Mouse (Mus musculus): ENCODE measurements around the gene Sun5. TPM values are rescaled to one million over a fixed set of nuclear protein-coding genes. Genes with fewer than 3 reads are reported as not detected.
"Not testable (repeated sequence)": the region's sequence is repeated elsewhere in the genome, so short reads cannot be mapped to it uniquely, and the experiment has no call there.

Gene Sun5
- polyA plus RNA-seq, 1 experiment from 2014 or later, result not detected

GRCm38 (mm10) chr2:153825900-153826299 lies 45.0 kb downstream of the Sun5 start:
- not testable (repeated sequence) for H3K9me3 ChIP-seq (ENCODE audit: low read length); ATAC-seq (ENCODE audit: low FRiP score, low TSS enrichment); H3K9ac ChIP-seq (replicated peaks; ENCODE audit: low read length); H3K4me3 ChIP-seq (ENCODE audit: low read length); H3K27me3 ChIP-seq (ENCODE audit: insufficient read depth, low read length); H3K36me3 ChIP-seq (ENCODE audit: insufficient read depth, low read length); H3K4me1 ChIP-seq (ENCODE audit: insufficient read depth, low read length); H3K27ac ChIP-seq (ENCODE audit: low read length); H3K4me2 ChIP-seq (replicated peaks; ENCODE audit: low read depth, low read length)
- 60% methylated on average over 30 of the region's 32 CpGs for WGBS

- no peak for ATAC-seq (ENCODE audit: low FRiP score, low TSS enrichment)
- H3K9ac ChIP-seq (replicated peaks; ENCODE audit: low read length), result no peak overlapping the region
- 73% methylated on average over 6 of the region's 6 CpGs for WGBS
Observed at GRCm38 (mm10) chr2:153824593-153824992, 46.3 kb downstream of the Sun5 start.

GRCm38 (mm10) chr2:153822005-153822543 lies 48.8 kb downstream of the Sun5 start:
- no peak for ATAC-seq (ENCODE audit: low FRiP score, low TSS enrichment)
- no peaks in the 10 kb centered on the region for H3K4me1 ChIP-seq (ENCODE audit: insufficient read depth, low read length)
- no peak overlapping the region for H3K4me2 ChIP-seq (replicated peaks; ENCODE audit: low read depth, low read length)
- no peaks in the 10 kb centered on the region for H3K27me3 ChIP-seq (ENCODE audit: insufficient read depth, low read length)
- no peak overlapping the region for H3K4me3 ChIP-seq (ENCODE audit: low read length)
- H3K9me3 ChIP-seq (ENCODE audit: low read length), result no peaks in the 10 kb centered on the region
- no peak overlapping the region for H3K27ac ChIP-seq (ENCODE audit: low read length)
- no peak overlapping the region for H3K9ac ChIP-seq (replicated peaks; ENCODE audit: low read length)
- no peaks in the 10 kb centered on the region for H3K36me3 ChIP-seq (ENCODE audit: insufficient read depth, low read length)
- 94% methylated on average over 2 of the region's 2 CpGs for WGBS

More at GRCm38 (mm10) chr2:153824593-153824992, 46.3 kb downstream of the Sun5 start:
- H3K27me3 ChIP-seq (ENCODE audit: insufficient read depth, low read length), result no peaks in the 10 kb centered on the region
- H3K4me1 ChIP-seq (ENCODE audit: insufficient read depth, low read length), result no peaks in the 10 kb centered on the region
- H3K9me3 ChIP-seq (ENCODE audit: low read length), result no peaks in the 10 kb centered on the region
- H3K36me3 ChIP-seq (ENCODE audit: insufficient read depth, low read length), result no peaks in the 10 kb centered on the region
- no peak overlapping the region for H3K27ac ChIP-seq (ENCODE audit: low read length)
- H3K4me2 ChIP-seq (replicated peaks; ENCODE audit: low read depth, low read length), result no peak overlapping the region
- no peak overlapping the region for H3K4me3 ChIP-seq (ENCODE audit: low read length)

- no peak overlapping the region for H3K27ac ChIP-seq (ENCODE audit: low read length)
- no peaks in the 10 kb centered on the region for H3K4me1 ChIP-seq (ENCODE audit: insufficient read depth, low read length)
- H3K9me3 ChIP-seq (ENCODE audit: low read length), result no peaks in the 10 kb centered on the region
- no peak overlapping the region for H3K4me3 ChIP-seq (ENCODE audit: low read length)
- WGBS, result 65% methylated on average over 3 of the region's 3 CpGs
- no peaks in the 10 kb centered on the region for H3K27me3 ChIP-seq (ENCODE audit: insufficient read depth, low read length)
- H3K4me2 ChIP-seq (replicated peaks; ENCODE audit: low read depth, low read length), result no peak overlapping the region
- no peaks in the 10 kb centered on the region for H3K36me3 ChIP-seq (ENCODE audit: insufficient read depth, low read length)
- ATAC-seq (ENCODE audit: low FRiP score, low TSS enrichment), result no peak
- no peak overlapping the region for H3K9ac ChIP-seq (replicated peaks; ENCODE audit: low read length)
Observed at GRCm38 (mm10) chr2:153809921-153810320, 61.0 kb downstream of the Sun5 start.

GRCm38 (mm10) chr2:153808841-153809240 lies 62.0 kb downstream of the Sun5 start:
- Histone ChIP-seq H3K36me3 (ENCODE audit: insufficient read depth, low read length) (no peaks in the 10 kb centered on the region), H3K27ac (ENCODE audit: low read length) (no peak overlapping the region), H3K27me3 (ENCODE audit: insufficient read depth, low read length) (no peaks in the 10 kb centered on the region), H3K4me1 (ENCODE audit: insufficient read depth, low read length) (no peaks in the 10 kb centered on the region), H3K4me2 (replicated peaks; ENCODE audit: low read depth, low read length) (no peak overlapping the region), H3K9ac (replicated peaks; ENCODE audit: low read length) (no peak overlapping the region), H3K4me3 (ENCODE audit: low read length) (no peak overlapping the region), H3K9me3 (ENCODE audit: low read length) (no peaks in the 10 kb centered on the region)
- WGBS, result 70% methylated on average over 6 of the region's 6 CpGs
- no peak for ATAC-seq (ENCODE audit: low FRiP score, low TSS enrichment)

- H3K4me1 ChIP-seq (ENCODE audit: insufficient read depth, low read length), result no peaks in the 10 kb centered on the region
- no peak overlapping the region for H3K4me2 ChIP-seq (replicated peaks; ENCODE audit: low read depth, low read length)
- WGBS, result 81% methylated on average over 8 of the region's 8 CpGs
- ATAC-seq (ENCODE audit: low FRiP score, low TSS enrichment), result no peak
- no peak overlapping the region for H3K4me3 ChIP-seq (ENCODE audit: low read length)
- no peak overlapping the region for H3K27ac ChIP-seq (ENCODE audit: low read length)
- H3K9me3 ChIP-seq (ENCODE audit: low read length), result no peaks in the 10 kb centered on the region
- H3K36me3 ChIP-seq (ENCODE audit: insufficient read depth, low read length), result no peaks in the 10 kb centered on the region
- H3K27me3 ChIP-seq (ENCODE audit: insufficient read depth, low read length), result no peaks in the 10 kb centered on the region
- no peak overlapping the region for H3K9ac ChIP-seq (replicated peaks; ENCODE audit: low read length)
Observed at GRCm38 (mm10) chr2:153808146-153808545, 62.7 kb downstream of the Sun5 start.

- H3K27ac ChIP-seq (ENCODE audit: low read length); H3K4me1 ChIP-seq (ENCODE audit: insufficient read depth, low read length); ATAC-seq (ENCODE audit: low FRiP score, low TSS enrichment); H3K4me2 ChIP-seq (replicated peaks; ENCODE audit: low read depth, low read length); H3K27me3 ChIP-seq (ENCODE audit: insufficient read depth, low read length); H3K9me3 ChIP-seq (ENCODE audit: low read length); H3K9ac ChIP-seq (replicated peaks; ENCODE audit: low read length); H3K36me3 ChIP-seq (ENCODE audit: insufficient read depth, low read length); H3K4me3 ChIP-seq (ENCODE audit: low read length): not testable (repeated sequence)
Observed at GRCm38 (mm10) chr2:153807464-153807863, 63.4 kb downstream of the Sun5 start.

Other genes starting within 250 kb of the Sun5 start
- 84.2 and 87.4 TPM in 2 replicates for gene Commd7, start 238.3 kb downstream of the Sun5 start, polyA plus RNA-seq (2015; fragmentation: Nextera tagmentation; extraction: Ambion mirVana)
- 17.3 and 18.1 TPM in 2 replicates for gene Dnmt3b, start 221.6 kb downstream of the Sun5 start, polyA plus RNA-seq (2015; fragmentation: Nextera tagmentation; extraction: Ambion mirVana)
- gene Dnmt3c, start 174.4 kb downstream of the Sun5 start, polyA plus RNA-seq (2015; fragmentation: Nextera tagmentation; extraction: Ambion mirVana), result not detected in 2 replicates
- 226 and 228 TPM in 2 replicates for gene Mapre1, start 129.8 kb downstream of the Sun5 start, polyA plus RNA-seq (2015; fragmentation: Nextera tagmentation; extraction: Ambion mirVana)
- 0.09 TPM in 1 of 2 replicates, not detected in the other for gene Efcab8, start 91.2 kb downstream of the Sun5 start, polyA plus RNA-seq (2015; fragmentation: Nextera tagmentation; extraction: Ambion mirVana)
- gene Bpifb2, start 4.0 kb upstream of the Sun5 start, polyA plus RNA-seq (2015; fragmentation: Nextera tagmentation; extraction: Ambion mirVana), result not detected in 2 replicates
- not detected in 2 replicates for gene Bpifb6, start 29.3 kb upstream of the Sun5 start, polyA plus RNA-seq (2015; fragmentation: Nextera tagmentation; extraction: Ambion mirVana)
- not detected in 2 replicates for gene Bpifb3, start 47.1 kb upstream of the Sun5 start, polyA plus RNA-seq (2015; fragmentation: Nextera tagmentation; extraction: Ambion mirVana)
- gene Bpifb4, start 67.1 kb upstream of the Sun5 start, polyA plus RNA-seq (2015; fragmentation: Nextera tagmentation; extraction: Ambion mirVana), result not detected in 2 replicates
- gene Bpifa6, start 103.9 kb upstream of the Sun5 start, polyA plus RNA-seq (2015; fragmentation: Nextera tagmentation; extraction: Ambion mirVana), result not detected in 2 replicates
- not detected in 2 replicates for gene Bpifa2, start 137.2 kb upstream of the Sun5 start, polyA plus RNA-seq (2015; fragmentation: Nextera tagmentation; extraction: Ambion mirVana)

Measured in kidney, embryonic 16.5 days (tissue).